8 mouse cellular contexts compared by ENCODE assay signal in genomic region chr19:37436514-37437288, GRCm38 (mm10). TPM values are rescaled to one million over a fixed set of nuclear protein-coding genes. Genes with fewer than 3 reads are reported as not detected.
DNase-seq lines count a peak whose midpoint lies in the region; ATAC-seq lines count a peak whose summit lies in the region.

No protein-coding gene starts in this region.

- DNase-seq in frontal cortex, postnatal 10 days (ENCODE audit: low spot score in 2 of 2): peak; percentile 23 to 28
- DNase-seq in ES-CJ7 (ENCODE audit: low read depth, low spot score): peak; percentile 32
- DNase-seq in heart, adult 8-10 months (ENCODE audit: low spot score): peak; percentile 24
- DNase-seq in kidney, postnatal 14 days: peak; percentile 40
- no peak for DNase-seq in c-Kit-positive CD71-positive TER-119-positive erythroid progenitor cells, embryonic 14.5 days (ENCODE audit: low spot score)
- DNase-seq in left cerebral cortex, postnatal 36 days (ENCODE audit: low spot score in 2 of 2): no peak

- H3K36me3 ChIP-seq in macrophage (ENCODE audit: inconsistent target): peaks cover 14% of the 10 kb centered on the region; the same call in 1 of the 2 replicates

- WGBS in macrophage (ENCODE audit: missing documents): 8% methylated on average over 28 of the region's 28 CpGs

- peak overlapping the region; percentile 47 for H3K4me3 ChIP-seq in macrophage (ENCODE audit: inconsistent target)

- intact Hi-C loops in left cerebral cortex, postnatal 36 days (cut with DNase I): no loop called here

- H3K27ac ChIP-seq in macrophage: peak overlapping the region; percentile 99

- peaks cover 20% of the 10 kb centered on the region for H3K79me2 ChIP-seq in macrophage (ENCODE audit: inconsistent target)

- no peak for ATAC-seq in frontal cortex, adult (ENCODE audit: low TSS enrichment)

RNA-seq across cellular contexts. Expression of gene Hhex, which starts 2.1 kb away (rescaled TPM):
- 1 to 10 TPM; 3.0 to 4.1 (median 3.5) TPM for total RNA-seq in heart, adult 8-10 months (2022)
- total RNA-seq in macrophage (2018; cell fraction: chromatin; rRNA removed): 10 to 100 TPM in 14 of 26 experiments, 1 to 10 TPM in 12; 1.3 to 47.6 (median 10.9) TPM
- total RNA-seq in macrophage (2018; cell fraction: cytosol; rRNA removed): 10 to 100 TPM in 21 of 26 experiments, 1 to 10 TPM in 5; 4.2 to 48.0 (median 31.1) TPM
- 10 to 100 TPM in 14 of 26 experiments, 1 to 10 TPM in 12; 3.0 to 56.7 (median 11.9) TPM for total RNA-seq in macrophage (2018; cell fraction: nucleus; rRNA removed)
- 40.9 to 70.1 TPM (median 44.6 TPM) in 3 replicates for polyA plus RNA-seq in macrophage (2018)
- 1 to 10 TPM; 2.4 to 3.4 TPM for total RNA-seq in left cerebral cortex, postnatal 36 days (2021)

Comparison
In these comparisons a context has a peak if more than half of its experiments do, and no peak if none do; other contexts are left out.
1. DNase-seq: peak in frontal cortex, postnatal 10 days (2 of 2), ES-CJ7 (single experiment), heart, adult 8-10 months (single experiment) and kidney, postnatal 14 days (single experiment); none in c-Kit-positive CD71-positive TER-119-positive erythroid progenitor cells, embryonic 14.5 days (single experiment) and left cerebral cortex, postnatal 36 days (0 of 2).